Mouse (Mus musculus): Measurements from ENCODE around the gene Vcam1.

GRCm38 (mm10) chr3:116076739-116077138 is 52.7 kb downstream of the Vcam1 start:
- TF ChIP-seq CTCF (conservative IDR thresholded peaks at IDR 0.05 in 1 of 2, IDR thresholded peaks at IDR 0.05 in 1 of 2; ENCODE audit: low read depth in 2 of 2, low read length in 2 of 2) (no peak), NELFE (IDR thresholded peaks at IDR 0.05; ENCODE audit: low read depth, low read length) (no peak), CHD1 (IDR thresholded peaks at IDR 0.05; ENCODE audit: low read depth, low read length) (no peak), MAFK (IDR thresholded peaks at IDR 0.05; ENCODE audit: insufficient replicate concordance, low read length) (no peak), JUN (IDR thresholded peaks at IDR 0.05; ENCODE audit: insufficient read depth, low read depth, low read length) (no peak)
